Mouse (Mus musculus) cerebellum, adult 9-11 months (tissue): ENCODE measurements around the gene Sh3gl1.
A peak's percentile ranks its signal among the peaks of the same experiment; 100 is the strongest.

Experiments
- DNase-seq: peaks from one replicate; pipeline ENCODE4 v3.0.0; 2022

Gene Sh3gl1

DNA sequence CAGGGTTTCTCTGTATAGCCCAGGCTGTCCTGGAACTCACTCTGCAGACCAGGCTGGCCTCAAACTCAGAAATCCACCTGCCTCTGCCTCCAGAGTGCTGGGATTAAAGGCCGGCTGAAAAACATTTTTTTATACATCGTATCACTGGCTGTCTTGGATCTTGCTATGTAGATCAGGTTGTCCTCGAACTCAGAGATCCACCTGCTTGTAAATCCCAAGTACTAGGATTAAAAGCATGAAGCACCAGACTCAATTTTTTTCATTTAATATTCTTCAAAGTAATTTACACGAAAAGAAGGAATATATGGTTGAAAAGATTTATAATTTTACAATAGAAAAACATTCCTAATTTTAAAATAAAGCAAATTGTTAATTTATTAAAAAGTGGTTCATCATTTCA, 2.9 kb upstream of the Sh3gl1 start:
- peak; percentile 20 for DNase-seq

DNA sequence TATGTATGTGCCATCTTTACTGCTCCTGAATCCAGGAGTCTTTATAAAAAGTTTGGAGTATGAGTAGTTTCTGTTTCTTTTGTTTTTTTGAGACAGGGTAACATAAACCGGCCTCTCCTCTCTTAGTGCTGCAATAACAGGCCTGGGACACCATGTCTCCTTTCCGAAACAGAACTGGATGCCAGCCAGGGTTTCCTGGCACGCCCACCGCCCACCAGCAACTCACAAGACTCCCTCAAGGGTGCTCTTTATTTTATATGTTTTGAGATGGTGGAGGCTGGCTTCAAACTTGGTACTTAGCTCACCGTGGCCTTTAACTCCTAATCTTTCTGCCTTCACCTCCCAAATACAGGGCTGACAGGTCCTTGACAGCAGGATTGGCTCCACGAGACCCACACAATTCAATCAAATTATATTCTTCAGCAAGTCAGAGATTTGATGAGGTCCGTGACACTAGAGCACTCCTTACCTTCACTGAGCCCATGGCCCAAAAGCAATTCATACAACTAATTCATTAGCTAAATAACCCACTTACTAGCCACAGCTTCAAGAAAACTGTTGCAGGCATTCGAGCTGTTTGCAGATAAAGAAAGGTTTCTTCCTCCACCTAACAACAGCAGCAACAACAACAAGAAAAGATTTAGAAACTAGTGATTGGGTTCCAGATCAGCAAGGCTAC, 2.3 kb upstream of the Sh3gl1 start:
- DNase-seq, result peak; percentile 66

GRCm38 (mm10) chr17:56036901-56037287, 459 bp upstream of the Sh3gl1 start:
- no peak for DNase-seq

DNA sequence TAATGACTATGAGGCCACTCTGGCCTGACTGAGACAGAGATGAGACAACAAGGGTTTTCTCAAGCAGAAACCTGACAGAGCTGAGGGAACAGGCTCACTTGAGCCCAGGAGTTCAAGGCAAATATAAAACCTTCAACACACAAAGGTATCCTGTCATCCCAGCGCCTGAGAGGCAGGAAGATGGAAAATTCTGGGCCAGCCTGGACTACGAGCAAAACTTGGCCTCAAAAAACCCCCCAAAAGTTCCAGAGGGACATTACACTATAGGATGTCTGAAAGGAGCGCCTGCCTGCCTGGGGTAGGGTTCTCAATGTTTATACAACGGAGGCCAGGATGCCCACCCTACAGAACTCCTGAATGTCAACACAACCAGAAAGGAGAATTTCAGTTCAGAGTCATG, 1.2 kb downstream of the Sh3gl1 start:
- peak; percentile 28 for DNase-seq

GRCm38 (mm10) chr17:56034726-56035100, 1.7 kb downstream of the Sh3gl1 start:
- DNase-seq, result peak; percentile 41

GRCm38 (mm10) chr17:56034040-56034725, 2.3 kb downstream of the Sh3gl1 start:
- DNase-seq, result peak; percentile 43

DNA sequence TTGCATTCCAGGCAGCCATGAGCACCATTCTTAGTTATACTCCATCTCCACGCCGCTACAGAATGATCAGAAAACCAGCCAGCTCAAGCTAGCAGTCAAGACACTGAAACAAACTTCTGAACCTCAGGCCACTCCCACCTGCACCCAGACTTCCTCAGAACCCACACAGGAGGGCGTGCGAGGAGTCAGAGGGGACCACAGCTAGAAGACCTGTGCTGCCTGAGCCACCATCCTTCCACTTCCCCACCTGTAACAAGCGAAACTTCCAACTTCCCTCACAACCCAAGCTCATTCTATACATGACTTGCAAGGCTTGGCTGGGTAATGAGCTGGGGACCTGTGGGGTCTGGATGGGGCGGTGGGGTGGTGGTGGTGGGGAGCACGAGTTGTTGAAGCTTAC, 3.6 kb downstream of the Sh3gl1 start:
- peak; percentile 23 for DNase-seq

GRCm38 (mm10) chr17:56032127-56032733, 4.2 kb downstream of the Sh3gl1 start:
- DNase-seq, result peak; percentile 42

GRCm38 (mm10) chr17:56031431-56031830, 5.0 kb downstream of the Sh3gl1 start:
- peak; percentile 46 for DNase-seq

GRCm38 (mm10) chr17:56030919-56031318, 5.5 kb downstream of the Sh3gl1 start:
- peak; percentile 60 for DNase-seq

DNA sequence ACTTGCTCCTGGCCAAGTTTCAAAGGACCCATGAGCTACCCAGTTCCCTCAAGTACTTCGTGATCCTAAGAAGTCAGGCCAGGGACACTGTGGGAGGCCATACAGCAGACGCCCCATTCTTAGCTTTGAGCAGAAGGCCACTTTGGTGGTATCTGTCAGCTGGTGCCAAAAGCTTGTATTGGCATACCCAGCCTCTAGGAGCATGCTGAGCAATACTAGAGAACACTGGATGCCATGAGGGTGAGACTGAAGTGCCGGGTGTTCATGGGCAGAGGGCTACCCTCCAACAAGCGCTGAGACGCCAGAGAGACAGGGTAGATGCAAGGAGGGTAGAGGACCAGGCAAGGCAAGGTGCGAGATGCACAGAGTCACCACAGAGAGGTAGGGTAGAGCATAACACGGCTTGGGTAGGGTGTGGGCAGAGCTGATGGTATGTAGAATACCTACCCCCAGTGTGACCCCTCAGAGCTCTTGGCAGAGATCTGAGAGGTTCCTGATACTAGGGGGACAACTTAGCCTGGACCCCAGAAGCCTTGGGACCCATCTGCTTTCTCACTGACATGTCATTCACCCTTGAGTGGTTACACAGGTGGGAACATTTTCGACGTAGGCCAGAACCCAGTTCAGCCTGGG, 6.1 kb downstream of the Sh3gl1 start:
- peak; percentile 64 for DNase-seq

GRCm38 (mm10) chr17:56027801-56028441, 8.5 kb downstream of the Sh3gl1 start:
- DNase-seq, result peak; percentile 80

- DNase-seq, result peak; percentile 40
These were observed 9.6 kb downstream of the Sh3gl1 start for GRCm38 (mm10) chr17:56026881-56027280.

GRCm38 (mm10) chr17:56026303-56026702, 10.1 kb downstream of the Sh3gl1 start:
- peak; percentile 27 for DNase-seq

DNA sequence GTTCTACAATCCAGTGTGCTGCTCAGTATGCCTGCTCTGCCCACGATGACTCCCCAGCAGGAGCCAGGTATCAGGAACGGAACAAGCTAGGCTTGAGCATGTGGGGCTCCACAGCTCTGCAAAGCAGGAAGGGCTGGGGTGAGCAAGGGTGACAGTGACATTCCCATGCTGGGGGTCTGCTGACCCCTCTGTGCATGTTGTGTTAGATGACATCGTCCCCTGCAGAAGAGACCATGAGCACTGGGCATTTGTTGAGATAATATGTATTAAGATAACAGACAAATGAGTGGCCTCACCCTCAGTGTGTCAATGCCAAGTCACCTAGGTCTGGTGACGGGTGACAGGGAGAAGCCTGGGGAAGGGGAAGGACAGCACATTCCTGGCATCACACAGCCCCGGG, 11.5 kb downstream of the Sh3gl1 start:
- peak; percentile 36 for DNase-seq

GRCm38 (mm10) chr17:56024476-56024875, 12.0 kb downstream of the Sh3gl1 start:
- DNase-seq, result peak; percentile 31

DNA sequence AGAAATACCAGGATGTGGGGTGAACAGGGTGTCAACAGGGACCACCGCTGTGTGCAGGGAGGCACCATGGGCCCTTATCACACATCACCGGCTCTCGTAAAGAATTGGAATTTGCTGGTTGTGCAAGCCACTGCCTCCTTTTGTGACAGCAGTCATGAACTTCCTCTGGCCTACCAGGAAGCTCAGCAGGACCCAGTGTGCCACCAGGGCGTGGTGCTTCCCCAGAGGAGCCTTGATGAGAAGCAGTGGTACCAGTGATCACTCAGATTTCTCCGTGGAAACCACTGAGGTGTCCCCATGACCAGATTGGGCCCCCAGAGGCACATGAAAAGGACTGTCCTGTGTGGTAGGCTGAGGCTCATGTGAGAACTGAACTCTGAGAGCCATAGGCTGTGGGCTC, 13.0 kb downstream of the Sh3gl1 start:
- DNase-seq, result peak; percentile 37

DNA sequence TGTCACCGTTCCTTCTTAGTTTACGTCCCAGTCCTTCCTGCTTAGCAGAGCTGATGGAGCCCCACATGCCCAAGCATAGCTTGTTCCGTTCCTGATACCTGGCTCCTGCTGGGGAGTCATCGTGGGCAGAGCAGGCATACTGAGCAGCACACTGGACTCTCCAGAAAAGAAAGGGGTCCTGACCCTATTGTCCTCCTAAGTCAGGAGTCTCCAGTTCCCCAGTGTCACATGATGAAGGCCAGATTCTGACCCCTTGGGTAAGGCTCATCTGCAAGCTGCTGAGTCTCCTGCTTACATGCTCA, 13.5 kb downstream of the Sh3gl1 start:
- no peak for DNase-seq

DNA sequence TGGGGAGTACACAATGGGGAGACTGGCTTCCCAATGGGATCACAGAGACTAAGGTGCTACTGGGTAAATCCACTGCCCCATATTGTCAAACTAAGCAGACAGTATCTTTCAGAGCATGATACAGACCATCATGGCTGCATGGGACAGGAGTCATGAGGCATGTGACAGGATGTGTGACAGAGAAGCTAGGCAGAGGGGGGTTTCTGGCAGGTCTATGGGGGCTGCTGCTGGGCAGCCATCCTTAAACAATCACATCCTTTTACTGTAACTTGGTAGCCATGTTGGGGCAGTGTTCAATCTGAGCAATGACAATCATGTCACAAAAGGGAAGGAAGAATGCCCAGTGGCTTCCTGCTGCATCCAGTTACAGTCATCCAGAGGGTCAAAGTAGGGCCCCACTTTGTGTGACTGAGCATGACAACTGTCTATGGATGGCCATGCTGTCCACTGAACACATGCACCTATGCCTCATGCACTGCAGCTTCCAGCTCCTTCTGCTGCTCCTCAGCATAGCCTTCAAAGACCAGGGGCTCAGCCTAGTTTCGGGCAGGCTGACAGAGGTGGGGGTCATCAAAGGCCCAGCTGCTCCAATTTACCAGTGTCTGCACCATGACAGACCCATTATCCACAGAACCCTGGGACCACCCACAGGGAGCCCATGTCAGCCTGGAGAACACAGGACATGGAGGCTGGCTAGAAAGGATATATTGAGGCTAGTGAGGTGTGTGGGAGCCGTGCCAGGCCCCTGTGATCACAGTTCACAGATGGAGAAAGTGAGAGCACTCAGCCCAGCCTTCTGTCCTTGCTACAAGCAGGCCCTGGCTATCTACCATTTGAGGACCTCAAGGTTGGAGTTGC, 14.1 kb downstream of the Sh3gl1 start:
- DNase-seq, result peak; percentile 84

GRCm38 (mm10) chr17:56021161-56021910, 15.1 kb downstream of the Sh3gl1 start:
- peak; percentile 64 for DNase-seq

- DNase-seq, result peak; percentile 57
These were observed 15.9 kb downstream of the Sh3gl1 start for GRCm38 (mm10) chr17:56020400-56021084.
